Mouse (Mus musculus): ENCODE data around the gene B3gnt3.

DNA sequence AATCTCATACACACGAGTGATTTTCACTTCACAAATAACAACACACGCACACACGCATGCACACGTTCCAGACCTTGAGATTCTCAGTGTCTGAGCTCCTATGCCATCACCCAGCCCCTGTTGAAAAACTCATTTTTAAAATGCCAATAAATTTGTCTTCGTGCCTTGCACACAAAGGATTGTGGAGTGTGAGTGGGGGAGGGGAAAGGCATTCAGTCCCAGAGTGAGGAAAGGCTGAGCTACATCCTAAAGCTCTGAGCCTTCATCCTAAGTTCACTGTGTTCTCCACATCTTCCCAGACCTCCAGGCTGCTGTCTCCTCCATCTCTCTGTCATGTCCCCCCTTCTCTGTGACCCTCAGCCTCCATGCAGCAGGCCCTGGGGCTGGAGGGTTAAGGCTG is 34.3 kb downstream of the B3gnt3 start:
- TF ChIP-seq POLR2A (IDR thresholded peaks at IDR 0.05; ENCODE audit: low read depth, low read length) (no peak), CTCF (IDR thresholded peaks at IDR 0.05; ENCODE audit: extremely low read depth, insufficient read depth, insufficient read length, insufficient replicate concordance) (no peak)

All from spleen, adult 2 months (tissue).